Mouse (Mus musculus) G1E (cell line): Measurements from ENCODE around the gene Agap2.

Experiments
- CTCF ChIP-seq: IDR thresholded peaks from 2 replicates; pipeline ENCODE4 v1.5.1; 2012; ENCODE audit warnings: low read depth, low read length, inconsistent platforms, mixed read lengths
- GATA1 ChIP-seq: IDR thresholded peaks from 2 replicates; pipeline ENCODE4 v1.6.1; 2012; ENCODE audit warnings: borderline replicate concordance, low read length, inconsistent platforms, mixed read lengths
- TAL1 ChIP-seq: conservative IDR thresholded peaks from 2 replicates; pipeline ENCODE4 v1.6.1; 2012; ENCODE audit warnings: low read depth, low read length, inconsistent platforms, mixed read lengths

DNA sequence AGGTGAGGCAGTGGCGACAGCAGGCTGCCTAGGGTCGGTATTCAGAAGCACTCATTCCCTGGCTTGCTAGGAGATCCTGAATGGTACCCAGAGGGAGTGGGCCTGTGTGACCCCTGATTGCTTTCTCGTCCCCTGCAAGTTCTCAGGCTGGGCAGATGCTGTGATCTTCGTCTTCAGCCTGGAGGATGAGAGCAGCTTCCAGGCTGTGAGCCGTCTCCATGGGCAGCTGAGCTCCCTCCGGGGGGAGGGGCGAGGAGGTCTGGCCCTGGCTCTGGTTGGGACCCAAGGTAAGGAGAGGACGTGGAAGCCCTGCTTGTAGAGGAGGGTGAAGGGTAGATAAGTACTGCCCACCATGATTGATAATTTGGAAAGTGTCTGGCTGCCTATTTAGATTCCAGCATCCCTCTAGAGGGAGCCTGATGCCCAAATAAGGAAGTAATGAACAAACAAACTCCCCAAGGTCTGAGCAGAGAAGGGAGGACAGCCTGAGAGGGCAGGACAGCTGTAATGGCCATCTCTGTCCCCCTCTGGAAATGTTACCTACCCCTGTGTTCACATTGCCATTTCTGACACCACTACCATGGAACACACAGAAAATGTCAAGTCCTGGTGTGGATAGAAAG lies 8.3 kb downstream of the Agap2 start:
- TF ChIP-seq CTCF (no peak), TAL1 (no peak), GATA1 (no peak)
